Mouse (Mus musculus) Patski (cell line): ENCODE measurements around the gene Polr2c. TPM values are rescaled to one million over a fixed set of nuclear protein-coding genes. Genes with fewer than 3 reads are reported as not detected.
A peak's percentile ranks its signal among the peaks of the same experiment; 100 is the strongest.
"Not testable (repeated sequence)": the region's sequence is repeated elsewhere in the genome, so short reads cannot be mapped to it uniquely, and the experiment has no call there.

Experiments
- ATAC-seq: fragments of 100-300 bp; one replicate; pipeline ENCODE4 v1.8.0; 2021
- CTCF ChIA-PET: fragments of 350-600 bp; sonication (Branson Sonifier 250); formaldehyde crosslinking; loops from one replicate; lab custom pipeline; 2022; ENCODE audit warnings: inconsistent platforms; lab: Charles Lee
- POLR2A ChIA-PET: fragments of 350-600 bp; sonication (Branson Sonifier 250); formaldehyde crosslinking; loops from one replicate; lab custom pipeline; 2022; ENCODE audit warnings: antibody characterized with exemption, inconsistent platforms; lab: Charles Lee
- DNase-seq: peaks from one replicate; pipeline ENCODE4 v3.0.0-alpha.2; 2011; ENCODE audit warnings: low read depth, low spot score
- H3K27me3 ChIP-seq: fragments of 371-371 bp; one replicate; pipeline ENCODE4 v1.5.1; 2021
- CTCF ChIP-seq: fragments of 100-300 bp; IDR thresholded peaks from one replicate; pipeline ENCODE4 v1.5.1; 2021
- in situ Hi-C: fragments of 300-500 bp; cut with MboI; formaldehyde crosslinking; loops from 3 replicates; pipeline ENCODE4 v1.11.1; 2018; ENCODE audit warnings: low pct_unique_long_range_greater_than_20kb, mixed read lengths
- polyA plus RNA-seq: library from polyadenylated mRNA; unstranded; gene quantifications from one replicate; pipeline ENCODE4 v1.2.3, GENCODE M21; 2021

The Polr2c gene
- polyA plus RNA-seq, 1 experiment from 2014 or later, result 110 TPM

- ChIA-PET POLR2A (interaction anchor here (1.2 kb wide), 1 partner anchor 17 kb away, joined by 3 read pairs; no protein-coding TSS in a partner anchor), CTCF (interaction anchor here (0.7 to 4.7 kb wide), 3 partner anchors 12 to 134 kb away, joined by 4 to 20 read pairs (median 4); no protein-coding TSS in a partner anchor)
- no peak for ATAC-seq
- H3K27me3 ChIP-seq, result no peaks in the 10 kb centered on the region
- no peak for DNase-seq
- TF ChIP-seq CTCF, result no peak
- in situ Hi-C loops, result no loop called here
These were observed 20.6 kb upstream of the Polr2c start for GRCm38 (mm10) chr8:94836456-94837240.

GRCm38 (mm10) chr8:94837662-94838574, 19.3 kb upstream of the Polr2c start, which contains the start of the genes Coq9 and Ciapin1:
Gene Coq9, plus strand, starts transcription at chr8:94838321.
Gene Ciapin1, minus strand, starts transcription at chr8:94838358.
- H3K27me3 ChIP-seq, result no peaks in the 10 kb centered on the region
- ChIA-PET POLR2A (interaction anchor here (0.6 to 1.2 kb wide), 2 partner anchors 18 to 28 kb away, joined by 3 read pairs; no protein-coding TSS in a partner anchor), CTCF (interaction anchor here (0.5 to 1.3 kb wide), 4 partner anchors 10 to 135 kb away, joined by 3 to 4 read pairs (median 4); no protein-coding TSS in a partner anchor)
- ATAC-seq (peak; percentile 88), DNase-seq (peak; percentile 50)
- in situ Hi-C loops, result no loop called here
- TF ChIP-seq CTCF, result no peak

GRCm38 (mm10) chr8:94838600-94838999, 18.6 kb upstream of the Polr2c start:
- in situ Hi-C loops, result no loop called here
- TF ChIP-seq CTCF, result no peak
- ChIA-PET POLR2A (interaction anchor here (0.6 kb wide), 1 partner anchor 27 kb away, joined by 3 read pairs; no protein-coding TSS in a partner anchor), CTCF (interaction anchor here (0.7 to 1.3 kb wide), 2 partner anchors 14 to 78 kb away, joined by 3 to 4 read pairs; no protein-coding TSS in a partner anchor)
- H3K27me3 ChIP-seq, result no peaks in the 10 kb centered on the region
- peak; percentile 38 for ATAC-seq
- no peak for DNase-seq

- no peak for ATAC-seq
- TF ChIP-seq CTCF, result no peak
- H3K27me3 ChIP-seq, result no peaks in the 10 kb centered on the region
- ChIA-PET CTCF (interaction anchor here (0.7 kb wide), 1 partner anchor 23 kb away, joined by 3 read pairs; no protein-coding TSS in a partner anchor), POLR2A (interaction anchor here (0.7 kb wide), 1 partner anchor 12 kb away, joined by 4 read pairs; no protein-coding TSS in a partner anchor)
- DNase-seq, result no peak
- in situ Hi-C loops, result no loop called here
These were observed 16.1 kb upstream of the Polr2c start for GRCm38 (mm10) chr8:94841183-94841582.

GRCm38 (mm10) chr8:94850049-94850448, 7.2 kb upstream of the Polr2c start:
- ATAC-seq (no peak), DNase-seq (no peak)
- H3K27me3 ChIP-seq, result no peaks in the 10 kb centered on the region
- no peak for TF ChIP-seq CTCF
- CTCF ChIA-PET, result interaction anchor here (0.6 kb wide), 1 partner anchor 63 kb away, joined by 3 read pairs; no protein-coding TSS in a partner anchor
- in situ Hi-C loops, result no loop called here
- POLR2A ChIA-PET, result interaction anchor here (0.6 kb wide), 1 partner anchor 676 kb away, joined by 3 read pairs; no protein-coding TSS in a partner anchor

GRCm38 (mm10) chr8:94854761-94855160, 2.5 kb upstream of the Polr2c start:
- ATAC-seq, H3K27me3 ChIP-seq, DNase-seq, in situ Hi-C loops: not testable (repeated sequence)
- ChIA-PET POLR2A (interaction anchor here (0.8 kb wide), 2 partner anchors 19 to 165 kb away, joined by 3 to 4 read pairs; no protein-coding TSS in a partner anchor), CTCF (interaction anchor here (1.9 kb wide), 1 partner anchor 10 kb away, joined by 6 read pairs; no protein-coding TSS in a partner anchor)

GRCm38 (mm10) chr8:94857011-94857345, 272 bp upstream of the Polr2c start:
- no peaks in the 10 kb centered on the region for H3K27me3 ChIP-seq
- ChIA-PET POLR2A (no interaction called here), CTCF (interaction anchor here (0.9 kb wide), 1 partner anchor 24 kb away, joined by 4 read pairs; no protein-coding TSS in a partner anchor)
- TF ChIP-seq CTCF, result no peak
- in situ Hi-C loops, result no loop called here
- ATAC-seq (no peak), DNase-seq (no peak)

GRCm38 (mm10) chr8:94861352-94861910, 4.2 kb downstream of the Polr2c start:
- no peak for DNase-seq
- in situ Hi-C loops, result no loop called here
- ATAC-seq, result no peak
- ChIA-PET POLR2A (interaction anchor here (1.8 kb wide), 1 partner anchor 42 kb away, joined by 8 read pairs; no protein-coding TSS in a partner anchor), CTCF (interaction anchor here (0.6 to 1.7 kb wide), 5 partner anchors 11 to 50 kb away, joined by 3 to 11 read pairs (median 4); partner anchors contain the start of gene Dok4)
- no peaks in the 10 kb centered on the region for H3K27me3 ChIP-seq
- TF ChIP-seq CTCF, result no peak

GRCm38 (mm10) chr8:94862487-94863220, 5.4 kb downstream of the Polr2c start:
- TF ChIP-seq CTCF, result no peak
- ChIA-PET CTCF (interaction anchor here (1.1 to 4.6 kb wide), 3 partner anchors 11 to 45 kb away, joined by 3 to 23 read pairs (median 3); partner anchors contain the start of gene Dok4), POLR2A (interaction anchor here (1.8 kb wide), 1 partner anchor 41 kb away, joined by 8 read pairs; no protein-coding TSS in a partner anchor)
- H3K27me3 ChIP-seq, result no peaks in the 10 kb centered on the region
- in situ Hi-C loops, result no loop called here
- no peak for DNase-seq
- no peak for ATAC-seq
